Mouse (Mus musculus) liver, postnatal 0 days (tissue): ENCODE data around the gene Siah2.

Experiments
- CTCF ChIP-seq: sonication (generic); IDR thresholded peaks from 2 replicates; pipeline ENCODE4 v1.5.1; 2016; ENCODE audit warnings: antibody characterized with exemption, low read depth
- EP300 ChIP-seq: IDR thresholded peaks from 2 replicates; pipeline ENCODE4 v1.6.1; 2016; ENCODE audit warnings: antibody characterized with exemption, low read depth, mild to moderate bottlenecking

DNA sequence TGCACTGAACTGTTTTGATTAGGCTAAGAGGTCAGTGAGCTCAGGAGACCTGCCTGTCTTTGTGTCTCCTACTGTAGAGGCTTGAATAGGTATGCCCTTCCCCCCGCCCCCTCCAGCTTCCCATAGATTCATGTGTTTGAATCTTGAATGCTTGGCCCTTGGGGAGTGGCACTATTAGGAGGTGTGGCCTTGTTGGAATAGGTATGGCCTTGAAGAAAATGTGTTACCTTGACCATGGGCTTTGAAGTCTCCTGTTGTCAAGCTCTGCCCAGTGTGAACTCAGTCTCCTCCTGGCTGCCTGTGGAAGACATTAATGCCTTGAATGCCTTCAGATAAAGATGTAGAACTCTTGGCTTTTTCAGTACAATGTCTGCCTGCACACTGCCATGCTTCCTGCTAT is 9.2 kb upstream of the Siah2 start:
- TF ChIP-seq CTCF (no peak), EP300 (no peak)
